Mouse (Mus musculus): Measurements from ENCODE around the gene Stx4a.
"Not testable (repeated sequence)": the region's sequence is repeated elsewhere in the genome, so short reads cannot be mapped to it uniquely, and the experiment has no call there.

Stx4a gene

DNA sequence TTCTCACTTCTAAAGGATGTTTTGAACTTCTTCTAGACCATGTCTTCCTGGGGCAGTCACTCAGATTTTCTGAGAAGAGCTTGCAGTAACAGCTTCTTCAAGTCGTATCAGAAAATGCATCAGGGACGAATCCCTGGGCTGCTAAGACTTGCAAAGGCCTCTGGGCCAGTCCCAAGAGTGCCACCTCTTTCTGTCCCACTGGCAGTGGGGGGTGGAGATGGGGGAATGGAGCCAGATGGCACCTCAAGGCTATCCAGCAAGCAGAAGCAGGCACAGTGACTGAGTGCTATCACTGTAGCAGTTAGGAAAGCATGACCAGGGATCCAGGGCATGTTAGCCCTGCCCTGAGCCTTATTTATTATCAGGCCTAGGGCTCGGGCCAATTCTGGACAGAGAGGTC, 11.8 kb upstream of the Stx4a start:
- in situ Hi-C loops (cut with MboI; ENCODE audit: unreplicated experiment in 2 of 2), result no loop called here

DNA sequence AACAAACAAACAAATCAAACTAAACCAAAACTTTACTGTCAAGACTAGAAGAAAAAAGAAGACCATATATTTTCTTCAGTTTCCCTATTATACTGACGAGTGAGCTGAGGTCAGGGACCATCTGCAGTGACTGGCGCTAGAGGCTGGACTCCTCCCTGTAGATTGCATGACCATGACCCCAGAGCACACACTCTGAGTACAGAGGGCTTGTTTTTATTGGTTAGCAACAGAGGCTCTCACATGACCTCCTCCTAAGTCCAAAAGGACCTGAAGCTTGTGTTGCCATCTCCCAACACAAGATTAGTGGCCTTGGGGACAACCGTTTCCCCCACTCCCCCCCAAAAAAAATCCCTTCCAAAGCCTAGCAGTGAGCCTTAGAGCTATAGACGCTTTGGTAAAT, 10.3 kb upstream of the Stx4a start:
- in situ Hi-C loops (cut with MboI; ENCODE audit: unreplicated experiment in 2 of 2), result no loop called here

DNA sequence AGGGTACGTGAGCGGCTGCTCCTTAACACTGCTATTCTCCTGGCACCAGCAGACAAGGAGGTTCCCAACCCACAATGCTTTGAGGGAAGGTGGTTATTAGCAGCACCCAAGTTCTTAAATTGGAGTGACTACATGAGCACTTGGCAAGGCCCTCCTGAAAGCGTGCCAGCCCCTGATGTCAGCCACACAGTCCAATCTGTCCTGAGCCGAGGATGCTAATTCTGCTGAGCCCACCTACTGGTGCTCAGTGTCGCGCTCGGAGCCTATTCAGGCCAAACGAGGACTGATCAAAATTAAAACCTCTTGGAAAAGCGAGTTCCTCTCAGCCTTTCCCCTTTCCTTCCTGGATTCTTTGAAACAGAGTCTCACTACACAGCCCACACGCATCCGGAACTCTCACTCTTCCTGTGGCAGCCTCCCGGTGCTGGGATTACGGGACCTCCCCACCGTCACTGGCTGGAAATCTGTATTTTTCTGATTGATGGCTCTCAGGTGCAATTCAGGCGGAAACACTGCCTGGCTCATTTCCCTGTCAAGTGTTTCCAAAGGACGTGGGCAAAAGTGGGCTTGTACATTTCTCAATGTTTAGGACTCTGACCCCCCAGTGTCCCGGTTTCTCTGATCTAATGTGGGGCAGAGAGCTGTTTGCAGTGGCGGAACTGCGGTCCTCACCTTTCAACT, 9.7 kb upstream of the Stx4a start:
- in situ Hi-C loops (cut with MboI; ENCODE audit: unreplicated experiment in 2 of 2), result no loop called here

DNA sequence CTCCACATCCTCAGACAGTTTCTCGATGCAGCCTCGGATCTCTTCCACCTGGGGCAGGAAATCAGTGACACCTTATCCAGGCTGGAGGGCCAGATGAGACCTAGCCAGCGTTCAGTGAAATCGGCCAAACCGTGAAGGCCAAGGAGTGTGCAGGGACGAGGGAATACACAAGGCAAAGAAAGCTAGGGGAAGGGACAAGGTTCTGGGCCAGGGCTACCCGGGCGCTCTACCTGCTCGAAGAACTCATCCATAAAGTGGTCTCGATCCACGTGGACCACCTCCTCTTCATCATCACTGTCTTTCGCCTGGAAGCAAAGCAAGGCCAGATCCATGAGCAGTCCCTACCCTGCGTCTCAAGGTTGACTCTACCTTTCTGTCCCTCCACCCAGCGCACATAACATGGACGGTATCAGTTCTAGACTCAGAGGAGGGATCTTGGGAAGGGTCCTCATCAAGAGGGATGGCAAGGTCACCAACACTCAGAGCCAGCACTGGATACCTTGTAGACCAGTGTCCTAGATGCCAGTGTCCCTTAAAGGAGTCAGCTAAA, 8.9 kb upstream of the Stx4a start:
- in situ Hi-C loops (cut with MboI; ENCODE audit: unreplicated experiment in 2 of 2), result no loop called here

DNA sequence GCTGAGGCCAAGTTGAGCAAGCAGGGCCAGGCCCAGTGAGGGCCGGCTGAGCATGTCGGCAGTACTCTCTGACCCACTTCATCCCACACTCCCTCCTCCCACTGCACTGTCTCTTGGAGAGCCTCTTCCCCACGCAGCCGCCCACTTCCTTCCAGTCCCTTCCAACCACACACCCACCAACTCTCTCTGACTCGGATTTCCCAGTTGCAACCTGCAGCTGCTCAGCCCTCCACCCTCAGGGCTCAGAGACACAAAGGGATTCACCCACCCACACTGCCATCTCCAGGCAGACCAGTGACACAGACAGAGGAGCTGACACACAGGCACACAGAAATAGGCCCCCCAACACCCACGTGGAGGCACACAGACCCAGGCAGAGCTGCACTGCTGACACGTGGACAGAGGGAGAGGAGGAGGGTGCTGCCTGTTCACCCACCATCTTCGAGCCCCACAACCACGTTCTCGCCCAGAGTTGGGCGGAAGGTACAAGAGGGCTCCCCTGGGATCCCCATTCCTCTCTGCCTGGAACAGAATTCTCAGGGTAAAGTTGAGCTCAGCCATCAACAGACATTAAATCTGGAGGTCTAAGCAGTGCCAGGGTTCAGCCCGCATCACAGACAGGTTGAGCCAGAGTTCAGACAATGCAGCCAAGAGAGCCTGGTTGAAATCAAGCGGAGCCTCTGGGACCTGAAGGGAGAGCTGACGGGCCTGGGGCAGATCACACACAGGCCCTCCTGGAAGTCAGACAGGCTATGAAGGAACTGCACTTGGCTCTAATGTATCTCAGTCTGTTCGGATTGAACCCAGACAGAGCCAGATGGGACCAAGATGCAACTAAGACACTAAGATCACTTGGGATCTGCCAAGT, 7.9 kb upstream of the Stx4a start:
- in situ Hi-C loops (cut with MboI; ENCODE audit: unreplicated experiment in 2 of 2), result no loop called here

DNA sequence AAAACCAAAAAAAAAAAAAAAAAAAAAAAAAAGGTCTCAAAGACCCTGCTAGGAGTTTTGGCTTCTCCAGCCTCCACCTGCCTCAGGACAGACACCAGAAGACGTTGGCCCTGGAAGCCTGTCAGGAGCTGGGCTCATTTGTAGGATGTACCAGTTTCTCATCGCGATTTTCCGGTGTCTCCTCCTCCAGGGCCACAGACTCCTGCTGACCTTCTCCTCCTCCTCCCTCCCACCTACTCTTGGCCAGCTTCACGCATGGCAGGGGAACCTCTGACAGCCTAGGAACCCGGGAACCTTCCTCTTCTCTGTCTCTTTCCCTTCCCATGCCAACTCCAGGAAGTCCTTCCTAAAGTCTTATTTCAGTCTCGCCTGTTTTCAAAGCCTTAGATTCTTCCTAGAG, 7.0 kb upstream of the Stx4a start:
- in situ Hi-C loops (cut with MboI; ENCODE audit: unreplicated experiment in 2 of 2), result no loop called here

DNA sequence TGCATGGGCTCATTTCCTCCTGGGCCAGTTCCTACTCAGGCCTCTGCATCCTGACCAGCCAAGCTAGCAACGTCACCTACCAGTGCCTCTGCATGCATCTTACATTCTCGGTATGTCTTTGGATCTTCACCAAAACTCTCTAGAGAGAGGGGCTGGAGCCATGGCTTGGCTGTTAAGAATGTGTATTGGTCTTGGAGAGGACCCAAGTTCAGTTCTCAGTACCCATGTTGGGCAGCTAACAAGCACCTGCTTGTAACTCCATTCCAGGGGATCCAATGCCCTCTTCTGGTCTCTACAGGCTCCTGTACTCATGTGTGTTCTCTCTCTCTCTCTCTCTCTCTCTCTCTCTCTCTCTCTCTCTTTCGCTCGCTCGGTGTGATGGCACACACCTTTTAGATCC, 6.3 kb upstream of the Stx4a start:
- in situ Hi-C loops (cut with MboI; ENCODE audit: unreplicated experiment in 2 of 2), result no loop called here

DNA sequence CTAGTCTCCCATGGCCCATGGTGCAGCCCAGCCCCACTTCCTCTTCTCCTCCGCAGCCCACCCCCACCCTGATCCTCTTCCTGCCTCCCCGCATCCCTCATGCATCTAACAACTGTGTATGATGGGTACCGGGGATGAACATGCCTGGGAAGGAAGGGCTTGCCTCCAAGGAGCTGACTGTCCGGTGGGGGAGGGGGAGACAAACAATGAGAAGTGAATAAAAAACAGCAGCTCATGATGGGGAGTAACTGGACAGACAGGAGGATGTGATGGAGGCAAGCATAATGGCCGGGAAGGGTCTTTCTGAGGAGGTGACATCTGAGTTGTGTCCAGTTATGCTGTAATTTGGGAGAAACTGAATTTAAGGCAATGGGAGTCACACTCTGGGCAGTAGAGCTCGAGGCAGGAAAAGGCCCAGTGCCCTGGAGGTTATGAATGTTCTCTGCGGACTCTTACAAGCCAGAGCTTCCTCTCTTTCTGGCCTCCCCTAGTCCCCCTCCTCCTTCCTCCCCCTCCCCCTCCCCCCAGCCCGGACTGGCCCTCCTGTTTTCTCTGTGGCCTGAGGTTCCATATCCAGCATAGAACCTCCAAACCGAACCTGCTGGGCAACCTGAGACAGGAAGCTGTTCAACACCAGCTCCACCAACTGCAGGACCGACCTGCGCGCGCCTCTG, 3.1 kb upstream of the Stx4a start:
- in situ Hi-C loops (cut with MboI; ENCODE audit: unreplicated experiment in 2 of 2), result no loop called here

DNA sequence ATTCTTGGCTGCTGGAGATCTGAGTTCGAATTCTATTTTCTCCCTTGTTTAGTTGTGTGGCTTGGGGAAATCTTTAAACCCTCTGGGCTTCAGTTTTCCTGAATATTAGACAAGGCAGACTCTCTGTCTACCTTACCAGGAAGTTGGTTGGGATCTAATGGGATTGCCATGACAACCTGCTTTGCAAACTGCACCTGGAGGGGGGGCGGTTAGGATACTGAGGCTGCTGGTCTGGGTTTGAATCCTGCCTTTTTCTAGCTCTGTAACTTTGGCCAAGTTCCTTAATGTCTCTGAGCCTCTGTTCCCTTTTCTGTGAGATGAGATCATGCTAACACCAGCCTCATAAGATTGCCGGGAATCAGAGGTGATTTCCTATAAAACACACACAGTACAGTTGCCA, 1.6 kb upstream of the Stx4a start:
- in situ Hi-C loops (cut with MboI; ENCODE audit: unreplicated experiment in 2 of 2), result no loop called here

DNA sequence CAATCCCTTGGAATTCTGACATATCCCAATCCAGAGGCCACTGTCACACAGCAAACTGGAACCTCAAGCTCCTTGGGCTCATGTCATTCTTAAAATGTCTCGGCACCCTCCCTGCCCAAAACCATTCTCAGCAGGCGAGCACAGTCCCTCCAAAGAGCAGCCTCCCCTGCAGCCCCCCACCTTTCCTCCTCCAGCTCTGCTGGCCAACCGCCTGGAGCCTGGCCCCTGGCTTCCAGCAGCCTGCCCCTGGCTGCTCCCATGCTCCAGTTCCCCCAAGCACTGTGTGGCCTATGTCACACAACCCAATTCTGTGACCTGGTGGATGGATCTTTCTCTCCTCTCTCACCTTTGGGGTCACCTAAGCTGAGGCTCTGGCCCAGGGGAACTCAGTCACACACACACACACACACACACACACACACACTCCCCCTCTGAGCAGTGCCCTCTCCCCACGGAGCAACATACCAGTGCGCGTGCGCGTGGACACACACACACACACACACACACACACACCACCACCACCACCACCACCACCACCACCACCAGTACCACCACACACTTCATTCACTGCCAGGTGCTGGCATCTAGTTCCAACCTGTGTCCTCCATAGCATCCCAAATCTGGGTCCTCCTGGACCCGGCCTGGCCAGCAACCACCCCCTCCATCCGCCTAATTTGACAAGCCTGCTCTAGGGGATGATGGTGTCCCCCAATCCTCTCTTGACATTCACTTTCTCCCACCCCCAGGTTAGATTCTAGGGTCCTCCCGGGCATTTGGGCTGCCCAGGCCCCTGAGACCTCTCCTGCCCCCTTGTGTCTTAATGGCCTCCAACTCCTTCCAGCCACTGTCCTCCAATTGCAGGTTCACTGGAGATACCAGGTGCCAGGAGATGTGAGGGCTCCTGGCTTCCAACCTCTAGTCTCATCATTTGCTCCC, 590 bp upstream of the Stx4a start:
- in situ Hi-C loops (cut with MboI; ENCODE audit: unreplicated experiment in 2 of 2), result no loop called here

DNA sequence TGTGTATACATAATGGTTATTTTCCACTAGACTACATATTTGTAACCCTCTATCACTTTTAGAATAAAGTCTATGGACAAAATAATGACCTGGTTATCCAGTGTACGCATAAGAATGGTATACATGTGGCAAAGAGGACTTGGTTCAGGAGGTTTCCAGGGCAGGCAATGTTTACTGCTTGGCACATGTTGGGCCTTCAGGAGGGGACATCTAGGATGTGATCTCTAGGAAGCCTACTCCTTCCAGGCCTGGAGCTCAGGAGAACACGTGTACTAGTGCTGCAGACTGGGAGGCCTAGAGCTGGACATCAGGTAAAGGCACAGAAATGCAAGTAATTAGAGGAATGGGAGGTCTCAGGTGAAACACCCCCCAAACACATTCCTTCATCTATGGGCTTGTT, 11.5 kb downstream of the Stx4a start:
- in situ Hi-C loops (cut with MboI; ENCODE audit: unreplicated experiment in 2 of 2), result no loop called here

DNA sequence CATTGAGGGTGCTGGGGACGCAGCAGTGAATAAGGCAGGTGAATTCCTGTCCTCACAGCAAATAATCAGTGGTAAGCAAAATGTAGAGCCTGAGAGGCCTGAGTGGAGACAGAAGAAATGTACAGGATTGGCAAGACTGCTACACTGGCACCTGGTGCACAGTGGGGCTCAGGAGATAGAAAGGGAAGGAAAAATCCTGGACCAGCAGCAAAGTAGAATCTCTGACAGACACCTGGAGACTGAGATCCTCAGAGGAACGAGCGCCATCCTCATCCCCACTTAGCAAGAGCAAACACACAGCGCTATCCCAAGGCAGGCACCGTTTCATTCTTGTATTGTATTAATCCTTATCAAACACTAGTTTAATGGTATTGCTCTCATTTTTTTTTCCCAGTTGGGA, 13.4 kb downstream of the Stx4a start:
- in situ Hi-C loops (cut with MboI; ENCODE audit: unreplicated experiment in 2 of 2), result no loop called here

DNA sequence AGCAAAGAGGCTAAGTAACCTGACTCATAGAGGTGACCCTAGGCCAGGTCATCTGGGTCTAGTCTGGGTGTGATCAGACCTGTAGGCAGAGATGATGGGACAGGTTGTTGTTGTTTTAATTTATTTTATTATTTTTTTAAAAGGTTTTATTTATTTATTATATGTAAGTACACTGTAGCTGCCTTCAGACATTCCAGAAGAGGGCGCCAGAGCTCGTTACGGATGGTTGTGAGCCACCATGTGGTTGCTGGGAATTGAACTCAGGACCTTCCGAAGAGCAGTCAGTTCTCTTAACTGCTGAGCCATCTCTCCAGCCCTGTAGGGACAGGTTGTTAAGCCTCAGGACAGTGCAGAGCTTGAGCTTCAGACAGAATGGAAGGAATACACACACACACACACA, 13.8 kb downstream of the Stx4a start:
- in situ Hi-C loops (cut with MboI; ENCODE audit: unreplicated experiment in 2 of 2), result not testable (repeated sequence)

DNA sequence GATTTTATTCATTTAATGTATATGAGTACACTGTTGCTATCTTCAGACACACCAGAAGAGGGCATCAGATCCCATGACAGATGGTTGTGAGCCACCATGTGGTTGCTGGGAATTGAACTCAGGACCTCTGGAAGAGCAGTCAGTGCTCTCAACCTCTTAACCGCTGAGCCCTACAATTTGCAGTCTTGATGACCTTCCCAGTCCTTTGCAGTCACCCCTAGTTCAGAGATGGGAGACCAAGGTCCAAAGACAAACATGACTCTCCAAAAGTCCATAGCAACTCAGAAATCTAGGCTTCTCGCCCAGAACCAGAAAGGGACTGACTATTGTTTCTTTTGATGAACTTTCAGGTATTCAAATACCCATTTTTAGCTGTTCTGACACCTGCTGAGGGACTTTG, 15.9 kb downstream of the Stx4a start:
- in situ Hi-C loops (cut with MboI; ENCODE audit: unreplicated experiment in 2 of 2), result not testable (repeated sequence)

DNA sequence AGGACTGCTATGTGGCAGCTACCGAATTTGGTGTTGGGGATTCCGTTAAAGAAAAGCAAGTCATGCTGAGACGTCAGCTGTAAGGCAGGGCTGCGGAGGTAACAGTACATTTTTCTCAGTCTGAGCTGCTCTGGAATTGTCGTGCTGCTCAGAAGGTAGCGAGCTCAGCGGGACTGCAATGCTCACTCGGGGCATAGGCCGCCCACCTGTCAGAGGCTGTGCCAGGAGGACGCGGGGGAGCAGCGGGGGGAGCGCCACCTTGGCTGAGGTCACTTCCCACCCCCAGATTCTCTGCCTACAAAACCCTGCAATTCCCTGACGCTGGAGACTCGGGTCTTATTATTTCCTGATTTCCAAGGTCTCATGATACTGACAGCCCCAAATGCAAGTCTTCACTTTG, 16.8 kb downstream of the Stx4a start:
- in situ Hi-C loops (cut with MboI; ENCODE audit: unreplicated experiment in 2 of 2), result no loop called here

DNA sequence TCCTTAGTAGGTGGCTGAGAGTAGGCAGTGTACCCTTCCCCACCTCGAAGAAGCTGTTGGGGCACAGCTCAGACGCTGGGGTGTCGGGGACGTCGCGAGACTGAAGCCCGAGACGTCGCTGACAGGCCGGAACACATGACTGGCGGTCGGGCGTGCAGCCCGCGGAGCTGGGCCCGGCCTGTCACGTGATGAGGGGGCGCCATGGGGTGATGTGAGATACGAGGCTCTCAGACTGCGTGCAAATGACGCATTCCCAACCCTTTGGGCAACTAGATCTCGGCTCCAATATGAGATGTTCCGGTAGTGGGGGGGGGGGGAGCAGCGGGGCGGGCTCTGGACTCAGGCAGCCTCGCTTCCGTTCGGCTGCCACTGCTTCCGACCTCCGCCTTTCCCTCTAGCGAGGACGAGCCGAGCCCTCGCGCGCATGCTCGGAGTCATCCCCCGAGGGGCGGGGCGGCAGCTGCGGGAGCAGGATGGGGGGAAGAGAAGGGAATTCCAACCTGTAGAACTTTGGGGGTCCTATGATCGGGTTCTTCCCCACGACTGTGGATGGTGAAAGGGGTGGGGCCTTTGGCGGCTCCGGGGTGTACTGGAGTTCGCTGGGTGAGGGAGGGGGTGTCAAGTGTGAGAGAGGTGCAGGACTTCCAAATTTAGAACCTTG, 17.4 kb downstream of the Stx4a start:
- in situ Hi-C loops (cut with MboI; ENCODE audit: unreplicated experiment in 2 of 2), result no loop called here

DNA sequence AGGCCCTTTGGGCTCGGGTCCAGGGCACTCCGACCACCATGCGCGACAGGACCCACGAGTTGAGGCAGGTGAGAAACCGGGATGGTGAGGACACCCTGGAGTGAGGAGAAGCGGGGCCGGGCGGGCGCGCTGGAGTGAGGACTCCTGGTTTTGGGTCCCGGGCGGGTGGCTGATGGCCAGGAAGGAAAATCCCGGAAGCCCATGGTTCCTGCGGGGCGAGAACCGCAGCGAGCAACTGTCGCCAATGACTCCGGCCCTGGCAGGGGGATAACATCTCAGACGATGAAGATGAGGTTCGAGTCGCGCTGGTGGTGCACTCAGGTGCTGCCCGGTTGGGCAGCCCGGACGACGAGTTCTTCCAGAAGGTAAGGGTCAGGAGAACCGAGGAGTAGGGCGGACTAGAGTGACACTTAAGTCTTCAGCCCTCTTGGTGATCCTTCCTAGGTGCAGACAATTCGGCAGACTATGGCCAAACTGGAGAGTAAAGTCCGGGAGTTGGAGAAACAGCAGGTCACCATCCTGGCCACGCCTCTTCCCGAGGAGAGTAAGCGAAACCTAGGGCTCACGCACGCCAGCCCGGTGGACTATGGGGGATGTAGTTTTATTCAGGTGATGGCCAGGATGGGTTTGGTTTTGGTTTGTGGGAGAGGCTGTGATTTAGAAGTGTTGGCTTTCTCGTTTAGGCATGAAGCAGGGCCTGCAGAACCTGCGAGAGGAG, 18.1 kb downstream of the Stx4a start:
- in situ Hi-C loops (cut with MboI; ENCODE audit: unreplicated experiment in 2 of 2), result no loop called here

DNA sequence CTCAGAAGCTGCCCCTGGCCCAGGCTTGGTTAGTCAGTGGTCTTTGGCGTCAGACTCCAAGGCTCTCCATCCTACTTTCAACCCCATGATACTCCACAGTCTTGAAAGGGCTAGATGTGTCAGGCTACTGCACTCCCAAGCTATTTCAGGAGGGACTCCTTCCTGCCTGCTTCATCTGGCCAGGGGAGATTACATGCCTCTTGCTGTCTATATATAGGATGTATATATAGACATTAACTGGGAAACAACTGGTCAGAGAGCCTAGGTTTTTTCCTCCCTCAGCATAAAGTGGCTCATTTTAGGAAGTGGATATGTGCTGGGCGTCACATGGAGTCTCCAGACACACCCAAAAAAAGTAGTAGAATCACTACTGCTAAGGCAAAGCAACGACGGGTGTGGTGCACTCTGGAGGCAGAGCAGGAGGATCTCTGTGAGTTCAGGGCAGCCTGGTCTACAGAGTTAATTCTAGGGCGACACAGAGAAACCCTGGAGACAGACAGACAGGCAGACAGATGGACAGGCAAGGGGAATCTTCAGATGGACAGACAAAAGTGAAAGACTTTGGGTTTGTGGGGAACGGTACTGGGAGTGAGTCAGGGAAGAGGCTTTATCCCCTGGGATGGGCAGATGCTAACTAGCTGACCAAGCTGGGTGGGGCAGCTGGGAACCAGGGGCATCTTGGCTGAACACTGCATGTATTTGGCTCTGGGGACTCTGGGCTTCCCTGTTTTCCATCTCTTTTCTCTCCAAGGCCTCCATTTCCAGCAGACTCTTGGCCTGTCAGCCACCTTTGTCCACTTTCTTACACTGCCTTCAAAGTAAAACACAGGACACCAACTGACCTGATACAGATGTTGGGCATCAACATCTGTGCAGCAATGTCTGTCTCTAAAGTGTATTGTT, 26.1 kb downstream of the Stx4a start:
- in situ Hi-C loops (cut with MboI; ENCODE audit: unreplicated experiment in 2 of 2), result no loop called here

All from v-Abl transformed pro-B cells (cell line).